Mouse (Mus musculus) ES-Bruce4 (cell line): ENCODE data around the gene Stim2.

Source experiments
- CTCF ChIP-seq: IDR thresholded peaks from one replicate; pipeline ENCODE4 v1.8.1; 2011; ENCODE audit warnings: low read depth, low read length
- EP300 ChIP-seq: IDR thresholded peaks from 2 replicates; pipeline ENCODE4 v1.6.1; 2011; ENCODE audit warnings: low read depth, low read length; ENCODE audit not compliant: insufficient read depth

DNA sequence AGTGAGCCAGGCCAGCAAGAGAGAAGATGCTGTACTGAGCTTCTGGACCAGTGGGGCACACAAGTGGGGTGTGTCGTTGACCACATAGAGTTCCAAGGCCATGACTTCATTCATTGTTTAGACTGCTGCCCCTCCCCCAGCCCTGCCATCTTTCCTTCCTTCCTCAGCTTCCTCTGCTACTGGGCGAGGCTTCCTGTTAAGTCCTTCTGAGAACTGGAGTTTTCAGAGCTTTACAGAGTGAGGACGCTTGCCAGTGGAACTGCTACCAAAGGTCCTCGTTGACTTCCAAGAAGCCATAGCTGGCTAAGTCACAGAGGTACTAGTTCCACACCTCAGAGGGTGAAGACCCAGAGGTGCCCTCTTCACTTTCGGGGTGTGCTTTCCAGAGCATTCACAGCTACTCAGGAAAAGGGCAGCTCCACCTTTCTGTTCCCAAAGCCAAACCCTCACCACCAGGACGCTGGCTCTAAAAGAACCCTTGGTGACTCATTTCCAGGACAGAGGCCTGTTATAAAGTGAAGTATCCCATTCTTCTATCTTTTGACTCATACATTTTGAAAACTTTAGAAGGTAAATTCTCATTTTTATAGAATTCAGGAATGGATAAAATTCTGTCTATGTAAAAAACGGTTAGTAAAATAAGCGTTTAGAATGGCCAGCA is 49.6 kb upstream of the Stim2 start:
- TF ChIP-seq EP300 = no peak
- no peak for TF ChIP-seq CTCF
